Mouse (Mus musculus): ENCODE data around the gene Dcaf1. TPM values are rescaled to one million over a fixed set of nuclear protein-coding genes. Genes with fewer than 3 reads are reported as not detected.

The Dcaf1 gene
- polyA plus RNA-seq, 1 experiment from 2014 or later = 27.2 TPM

GRCm38 (mm10) chr9:106840569-106840968 is 18.9 kb downstream of the Dcaf1 start:
- WGBS = 100% methylated on average over 1 of the region's 1 CpGs
- Histone ChIP-seq H3K36me3 (ENCODE audit: control insufficient read depth, insufficient read depth, low read length) (peaks cover 49% of the 10 kb centered on the region), H3K4me3 (ENCODE audit: low read depth, low read length) (no peak overlapping the region)

GRCm38 (mm10) chr9:106842800-106843199 is 21.1 kb downstream of the Dcaf1 start:
- WGBS = 92% methylated on average over 6 of the region's 6 CpGs
- Histone ChIP-seq H3K4me1 (ENCODE audit: control insufficient read depth, insufficient read depth, low read length) (no peaks in the 10 kb centered on the region), H3K27ac (ENCODE audit: low read length) (no peak overlapping the region), H3K27me3 (ENCODE audit: control insufficient read depth, insufficient read depth, low read length) (no peaks in the 10 kb centered on the region), H3K4me3 (ENCODE audit: low read depth, low read length) (no peak overlapping the region), H3K9ac (replicated peaks; ENCODE audit: low read depth, low read length) (no peak overlapping the region), H3K9me3 (ENCODE audit: control insufficient read depth, low read depth, low read length) (no peaks in the 10 kb centered on the region), H3K36me3 (ENCODE audit: control insufficient read depth, insufficient read depth, low read length) (peaks cover 49% of the 10 kb centered on the region), H3K4me2 (replicated peaks; ENCODE audit: low read depth, low read length) (no peak overlapping the region)
- ATAC-seq (ENCODE audit: insufficient number of reproducible peaks, insufficient read depth, low FRiP score, low read depth) = no peak

More at GRCm38 (mm10) chr9:106840569-106840968, 18.9 kb downstream of the Dcaf1 start:
- no peaks in the 10 kb centered on the region for H3K27me3 ChIP-seq (ENCODE audit: control insufficient read depth, insufficient read depth, low read length)
- no peak overlapping the region for H3K4me2 ChIP-seq (replicated peaks; ENCODE audit: low read depth, low read length)
- no peaks in the 10 kb centered on the region for H3K9me3 ChIP-seq (ENCODE audit: control insufficient read depth, low read depth, low read length)
- no peaks in the 10 kb centered on the region for H3K4me1 ChIP-seq (ENCODE audit: control insufficient read depth, insufficient read depth, low read length)
- no peak overlapping the region for H3K9ac ChIP-seq (replicated peaks; ENCODE audit: low read depth, low read length)
- ATAC-seq (ENCODE audit: insufficient number of reproducible peaks, insufficient read depth, low FRiP score, low read depth) = no peak
- no peak overlapping the region for H3K27ac ChIP-seq (ENCODE audit: low read length)

- Histone ChIP-seq H3K9me3 (ENCODE audit: control insufficient read depth, low read depth, low read length) (no peaks in the 10 kb centered on the region), H3K4me2 (replicated peaks; ENCODE audit: low read depth, low read length) (no peak overlapping the region), H3K4me3 (ENCODE audit: low read depth, low read length) (no peak overlapping the region), H3K4me1 (ENCODE audit: control insufficient read depth, insufficient read depth, low read length) (no peaks in the 10 kb centered on the region), H3K27ac (ENCODE audit: low read length) (no peak overlapping the region), H3K9ac (replicated peaks; ENCODE audit: low read depth, low read length) (no peak overlapping the region), H3K36me3 (ENCODE audit: control insufficient read depth, insufficient read depth, low read length) (peaks cover 64% of the 10 kb centered on the region), H3K27me3 (ENCODE audit: control insufficient read depth, insufficient read depth, low read length) (no peaks in the 10 kb centered on the region)
- 86% methylated on average over 3 of the region's 3 CpGs for WGBS
- ATAC-seq (ENCODE audit: insufficient number of reproducible peaks, insufficient read depth, low FRiP score, low read depth) = no peak
Measured at GRCm38 (mm10) chr9:106856664-106857063, 35.0 kb downstream of the Dcaf1 start.

- Histone ChIP-seq H3K27ac (ENCODE audit: low read length) (no peak overlapping the region), H3K4me2 (replicated peaks; ENCODE audit: low read depth, low read length) (no peak overlapping the region), H3K27me3 (ENCODE audit: control insufficient read depth, insufficient read depth, low read length) (no peaks in the 10 kb centered on the region), H3K4me3 (ENCODE audit: low read depth, low read length) (no peak overlapping the region), H3K9ac (replicated peaks; ENCODE audit: low read depth, low read length) (no peak overlapping the region), H3K36me3 (ENCODE audit: control insufficient read depth, insufficient read depth, low read length) (peaks cover 65% of the 10 kb centered on the region), H3K4me1 (ENCODE audit: control insufficient read depth, insufficient read depth, low read length) (no peaks in the 10 kb centered on the region), H3K9me3 (ENCODE audit: control insufficient read depth, low read depth, low read length) (no peaks in the 10 kb centered on the region)
- ATAC-seq (ENCODE audit: insufficient number of reproducible peaks, insufficient read depth, low FRiP score, low read depth) = no peak
- WGBS = 90% methylated on average over 11 of the region's 11 CpGs
Measured at GRCm38 (mm10) chr9:106858036-106858435, 36.4 kb downstream of the Dcaf1 start.

- Histone ChIP-seq H3K9ac (replicated peaks; ENCODE audit: low read depth, low read length) (no peak overlapping the region), H3K4me3 (ENCODE audit: low read depth, low read length) (no peak overlapping the region), H3K27me3 (ENCODE audit: control insufficient read depth, insufficient read depth, low read length) (no peaks in the 10 kb centered on the region), H3K36me3 (ENCODE audit: control insufficient read depth, insufficient read depth, low read length) (peaks cover 43% of the 10 kb centered on the region), H3K4me1 (ENCODE audit: control insufficient read depth, insufficient read depth, low read length) (no peaks in the 10 kb centered on the region), H3K9me3 (ENCODE audit: control insufficient read depth, low read depth, low read length) (no peaks in the 10 kb centered on the region), H3K27ac (ENCODE audit: low read length) (no peak overlapping the region), H3K4me2 (replicated peaks; ENCODE audit: low read depth, low read length) (no peak overlapping the region)
- ATAC-seq (ENCODE audit: insufficient number of reproducible peaks, insufficient read depth, low FRiP score, low read depth) = no peak
- 80% methylated on average over 5 of the region's 5 CpGs for WGBS
Measured at GRCm38 (mm10) chr9:106874216-106874615, 52.5 kb downstream of the Dcaf1 start.

- Histone ChIP-seq H3K4me3 (ENCODE audit: low read depth, low read length) (no peak overlapping the region), H3K9me3 (ENCODE audit: control insufficient read depth, low read depth, low read length) (no peaks in the 10 kb centered on the region), H3K27me3 (ENCODE audit: control insufficient read depth, insufficient read depth, low read length) (no peaks in the 10 kb centered on the region), H3K4me2 (replicated peaks; ENCODE audit: low read depth, low read length) (no peak overlapping the region), H3K36me3 (ENCODE audit: control insufficient read depth, insufficient read depth, low read length) (peaks cover 52% of the 10 kb centered on the region), H3K27ac (ENCODE audit: low read length) (no peak overlapping the region), H3K9ac (replicated peaks; ENCODE audit: low read depth, low read length) (no peak overlapping the region), H3K4me1 (ENCODE audit: control insufficient read depth, insufficient read depth, low read length) (no peaks in the 10 kb centered on the region)
- WGBS = 92% methylated on average over 3 of the region's 3 CpGs
- ATAC-seq (ENCODE audit: insufficient number of reproducible peaks, insufficient read depth, low FRiP score, low read depth) = no peak
Measured at GRCm38 (mm10) chr9:106876666-106877065, 55.0 kb downstream of the Dcaf1 start.

GRCm38 (mm10) chr9:106879471-106879870 is 57.8 kb downstream of the Dcaf1 start:
- WGBS = 79% methylated on average over 4 of the region's 4 CpGs
- Histone ChIP-seq H3K9me3 (ENCODE audit: control insufficient read depth, low read depth, low read length) (no peaks in the 10 kb centered on the region), H3K27ac (ENCODE audit: low read length) (no peak overlapping the region), H3K4me2 (replicated peaks; ENCODE audit: low read depth, low read length) (no peak overlapping the region), H3K4me1 (ENCODE audit: control insufficient read depth, insufficient read depth, low read length) (peaks cover 13% of the 10 kb centered on the region), H3K36me3 (ENCODE audit: control insufficient read depth, insufficient read depth, low read length) (peaks cover 63% of the 10 kb centered on the region), H3K4me3 (ENCODE audit: low read depth, low read length) (no peak overlapping the region), H3K9ac (replicated peaks; ENCODE audit: low read depth, low read length) (no peak overlapping the region), H3K27me3 (ENCODE audit: control insufficient read depth, insufficient read depth, low read length) (no peaks in the 10 kb centered on the region)
- no peak for ATAC-seq (ENCODE audit: insufficient number of reproducible peaks, insufficient read depth, low FRiP score, low read depth)

- H3K27ac ChIP-seq (ENCODE audit: low read length) = no peak overlapping the region
- no peak overlapping the region for H3K4me3 ChIP-seq (ENCODE audit: low read depth, low read length)
- H3K4me2 ChIP-seq (replicated peaks; ENCODE audit: low read depth, low read length) = no peak overlapping the region
- H3K9me3 ChIP-seq (ENCODE audit: control insufficient read depth, low read depth, low read length) = no peaks in the 10 kb centered on the region
- peaks cover 27% of the 10 kb centered on the region for H3K4me1 ChIP-seq (ENCODE audit: control insufficient read depth, insufficient read depth, low read length)
- 70% methylated on average over 4 of the region's 4 CpGs for WGBS
- H3K27me3 ChIP-seq (ENCODE audit: control insufficient read depth, insufficient read depth, low read length) = no peaks in the 10 kb centered on the region
- H3K9ac ChIP-seq (replicated peaks; ENCODE audit: low read depth, low read length) = no peak overlapping the region
- ATAC-seq (ENCODE audit: insufficient number of reproducible peaks, insufficient read depth, low FRiP score, low read depth) = no peak
- peaks cover 48% of the 10 kb centered on the region for H3K36me3 ChIP-seq (ENCODE audit: control insufficient read depth, insufficient read depth, low read length)
Measured at GRCm38 (mm10) chr9:106881071-106881755, 59.5 kb downstream of the Dcaf1 start.

GRCm38 (mm10) chr9:106882176-106882575 is 60.5 kb downstream of the Dcaf1 start:
- no peak overlapping the region for H3K27ac ChIP-seq (ENCODE audit: low read length)
- H3K4me1 ChIP-seq (ENCODE audit: control insufficient read depth, insufficient read depth, low read length) = peaks cover 27% of the 10 kb centered on the region
- no peak for ATAC-seq (ENCODE audit: insufficient number of reproducible peaks, insufficient read depth, low FRiP score, low read depth)
- H3K9me3 ChIP-seq (ENCODE audit: control insufficient read depth, low read depth, low read length) = no peaks in the 10 kb centered on the region
- no peak overlapping the region for H3K4me3 ChIP-seq (ENCODE audit: low read depth, low read length)
- H3K27me3 ChIP-seq (ENCODE audit: control insufficient read depth, insufficient read depth, low read length) = no peaks in the 10 kb centered on the region
- peaks cover 41% of the 10 kb centered on the region for H3K36me3 ChIP-seq (ENCODE audit: control insufficient read depth, insufficient read depth, low read length)
- 72% methylated on average over 4 of the region's 4 CpGs for WGBS
- no peak overlapping the region for H3K4me2 ChIP-seq (replicated peaks; ENCODE audit: low read depth, low read length)
- H3K9ac ChIP-seq (replicated peaks; ENCODE audit: low read depth, low read length) = no peak overlapping the region

Data from stomach, embryonic 14.5 days (tissue).